Mouse (Mus musculus) kidney, embryonic 15.5 days (tissue): ENCODE measurements at regions not wholly inside any gene's neighbourhood (a gene's known extent, or its start where the extent isn't known, plus 50 kb on each side); places are given as distances from the start of the nearest gene placed in this dataset.
A peak's percentile ranks its signal among the peaks of the same experiment; 100 is the strongest.

Source experiments
- ATAC-seq: fragments of 200-750 bp; cut with Nextera tagmentation; replicated peaks from 2 replicates; pipeline ENCODE4 v1.8.0; 2017; ENCODE audit warnings: moderate TSS enrichment; ENCODE audit not compliant: low FRiP score
- H3K27ac ChIP-seq: fragments of 300-500 bp; sonication (generic); 2 replicates; pipeline ENCODE4 v1.5.1; 2015; ENCODE audit warnings: mild to moderate bottlenecking, inconsistent platforms
- H3K27me3 ChIP-seq: fragments of 300-500 bp; sonication (generic); 2 replicates; pipeline ENCODE4 v1.6.1; 2015; ENCODE audit warnings: inconsistent platforms
- H3K36me3 ChIP-seq: fragments of 300-500 bp; sonication (generic); 2 replicates; pipeline ENCODE4 v1.6.1; 2015; ENCODE audit warnings: inconsistent platforms
- H3K4me1 ChIP-seq: fragments of 300-500 bp; sonication (generic); 2 replicates; pipeline ENCODE4 v1.6.1; 2015; ENCODE audit warnings: inconsistent platforms
- H3K4me2 ChIP-seq: fragments of 300-500 bp; sonication (generic); 2 replicates; pipeline ENCODE4 v1.6.1; 2015; ENCODE audit warnings: moderate library complexity, mild to moderate bottlenecking, inconsistent platforms
- H3K4me3 ChIP-seq: fragments of 300-500 bp; sonication (generic); replicated peaks from 2 replicates; pipeline ENCODE4 v1.5.1; 2015; ENCODE audit warnings: mild to moderate bottlenecking, inconsistent platforms
- H3K9ac ChIP-seq: fragments of 300-500 bp; sonication (generic); 2 replicates; pipeline ENCODE4 v1.6.1; 2015; ENCODE audit warnings: mild to moderate bottlenecking, inconsistent platforms
- H3K9me3 ChIP-seq: fragments of 300-500 bp; sonication (generic); replicated peaks from 2 replicates; pipeline ENCODE4 v1.6.1; 2016; ENCODE audit warnings: inconsistent platforms
- WGBS: fragments of 180-500 bp; shearing (Covaris S2); methylation state at CpG from one replicate; pipeline ENCODE4 v1.1.7; 2015; ENCODE audit warnings: mixed read lengths; 5-methylcytosine and 5-hydroxymethylcytosine counted together

GRCm38 (mm10) chr16:31608964-31609363 lies 54.3 kb upstream of the Dlg1 start:
- no peak for ATAC-seq
- 38% methylated on average over 7 of the region's 7 CpGs for WGBS
- Histone ChIP-seq H3K9ac (no peak overlapping the region), H3K4me3 (no peak overlapping the region), H3K27ac (peak overlapping the region; percentile 27; the same call in 1 of the 2 replicates), H3K9me3 (no peaks in the 10 kb centered on the region), H3K36me3 (no peaks in the 10 kb centered on the region), H3K27me3 (no peaks in the 10 kb centered on the region), H3K4me1 (peaks cover 7% of the 10 kb centered on the region; the same call in 1 of the 2 replicates), H3K4me2 (no peak overlapping the region)

DNA sequence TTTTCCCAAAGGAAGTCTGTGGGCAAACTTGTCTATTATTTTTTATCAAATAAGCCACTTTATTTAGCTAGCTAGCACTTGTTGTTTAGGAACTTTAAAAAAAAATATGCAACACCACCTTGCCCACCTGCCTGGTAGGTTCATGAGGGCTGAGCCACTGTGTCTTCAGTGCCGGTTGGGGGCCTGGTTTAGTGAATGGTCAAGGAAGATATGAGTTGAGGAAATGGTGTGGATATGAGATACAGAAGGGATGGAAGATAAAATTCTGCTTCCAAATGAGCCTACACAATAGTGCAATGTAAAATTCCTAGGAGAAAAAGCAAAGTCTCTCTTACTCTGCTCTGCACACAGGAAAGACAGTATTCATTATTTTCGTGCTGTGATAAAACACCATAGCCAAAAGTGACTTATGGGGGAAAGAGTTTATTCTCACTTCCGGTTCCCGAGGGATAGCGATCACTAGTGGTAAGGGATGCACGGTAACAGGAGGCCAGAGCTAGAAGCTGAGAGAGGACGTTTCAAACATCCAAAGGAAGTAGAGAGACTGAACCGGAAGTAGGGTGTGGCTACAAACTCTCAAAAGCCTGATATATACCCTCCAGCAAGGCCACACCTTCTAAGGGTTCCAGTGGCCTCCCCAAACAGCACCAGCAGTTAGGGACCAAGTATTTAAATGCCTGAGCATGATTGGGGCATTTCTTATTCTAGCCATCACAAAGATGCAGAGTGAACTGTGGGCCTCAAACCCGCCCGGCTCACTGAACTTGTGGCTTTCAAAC lies 53.7 kb upstream of the Dlg1 start:
- 73% methylated on average over 10 of the region's 10 CpGs for WGBS
- ATAC-seq: no peak
- Histone ChIP-seq H3K4me2 (no peak overlapping the region), H3K9ac (no peak overlapping the region), H3K27me3 (no peaks in the 10 kb centered on the region), H3K27ac (no peak overlapping the region), H3K36me3 (no peaks in the 10 kb centered on the region), H3K9me3 (no peaks in the 10 kb centered on the region), H3K4me3 (no peak overlapping the region), H3K4me1 (peaks cover 7% of the 10 kb centered on the region; the same call in 1 of the 2 replicates)
